8 mouse cellular contexts compared by ENCODE assay signal in genomic region chr2:180118661-180119438, GRCm38 (mm10). TPM values are rescaled to one million over a fixed set of nuclear protein-coding genes. Genes with fewer than 3 reads are reported as not detected.
A peak's percentile ranks its signal among the peaks of the same experiment; 100 is the strongest.
DNase-seq lines count a peak whose midpoint lies in the region; ATAC-seq lines count a peak whose summit lies in the region.

Osbpl2 (plus strand) TSS chr2:180119306.

- H3K4me1 ChIP-seq in hindbrain, embryonic 11.5 days (replicated peaks; ENCODE audit: control insufficient read depth, insufficient read depth, low read length), result peaks cover 21% of the 10 kb centered on the region

- peak within 1 kb of the TSS; percentile 81 for H3K9ac ChIP-seq in hindbrain, embryonic 11.5 days (ENCODE audit: low read depth, low read length)

- H3K9me3 ChIP-seq in hindbrain, embryonic 11.5 days (ENCODE audit: control insufficient read depth, low read length), result no peaks in the 10 kb centered on the region

- H3K4me3 ChIP-seq in hindbrain, embryonic 11.5 days (ENCODE audit: low read depth, low read length), result peak within 1 kb of the TSS; percentile 86

- peak; percentile 100 for DNase-seq in Muller cell, postnatal 12 days (ENCODE audit: inconsistent ontology term)
- DNase-seq in cerebellum, adult 9-11 months, result peak; percentile 100
- DNase-seq in frontal cortex, adult 2 months (ENCODE audit: extremely low spot score in 1 of 2, low spot score in 1 of 2), result peak; percentile 99 to 100
- peak; percentile 98 for DNase-seq in hindbrain, embryonic 11.5 days (ENCODE audit: low spot score)
- DNase-seq in layer of hippocampus, postnatal 10 days (ENCODE audit: low spot score in 2 of 2), result peak; percentile 99 to 100
- DNase-seq in lung, postnatal 10 days, result peak; percentile 100
- peak; percentile 100 for DNase-seq in ovary, postnatal 36 days (ENCODE audit: low spot score)
- DNase-seq in thymus, postnatal 25 days, result peak; percentile 99

- H3K27me3 ChIP-seq in hindbrain, embryonic 11.5 days (ENCODE audit: control insufficient read depth, insufficient read depth, low read length), result no peaks in the 10 kb centered on the region

- H3K36me3 ChIP-seq in hindbrain, embryonic 11.5 days (ENCODE audit: control insufficient read depth, insufficient read depth, low read length), result no peaks in the 10 kb centered on the region

- WGBS in hindbrain, embryonic 11.5 days, result under 1% methylated on average over 43 of the region's 55 CpGs

- ATAC-seq in hindbrain, embryonic 11.5 days (ENCODE audit: low FRiP score), result peak; percentile 97

- H3K4me2 ChIP-seq in hindbrain, embryonic 11.5 days (replicated peaks; ENCODE audit: low read depth, low read length), result peak within 1 kb of the TSS; percentile 95

- H3K27ac ChIP-seq in hindbrain, embryonic 11.5 days (ENCODE audit: low read depth, low read length), result peak within 1 kb of the TSS; percentile 95

RNA-seq across cellular contexts. Expression of gene Osbpl2, which starts in this region (rescaled TPM):
- polyA plus RNA-seq in frontal cortex, adult 2 months (2012; rRNA removed), result 48.7 and 51.3 TPM in 2 replicates
- polyA plus RNA-seq in hindbrain, embryonic 11.5 days (2014; fragmentation: Nextera tagmentation; extraction: Ambion mirVana), result 42.1 and 42.2 TPM in 2 replicates
- 10 to 100 TPM; 53.2 to 54.4 TPM for total RNA-seq in layer of hippocampus, postnatal 10 days (2021)

Comparison
In these comparisons a context has a peak if more than half of its experiments do, and no peak if none do; other contexts are left out.
1. Peak in every context shown above with its lines: DNase-seq, ATAC-seq, H3K4me3 ChIP-seq and H3K27ac ChIP-seq.